Mouse (Mus musculus): ENCODE data around the gene Crisp2. TPM values are rescaled to one million over a fixed set of nuclear protein-coding genes. Genes with fewer than 3 reads are reported as not detected.

Gene Crisp2
- polyA plus RNA-seq, 2 experiments from 2014 or later: not detected

Other genes starting within 250 kb of the Crisp2 start
- not detected for gene Esp6, start 245.5 kb downstream of the Crisp2 start, polyA plus RNA-seq (2017; shearing (Covaris generic))
- gene Esp4, start 208.4 kb downstream of the Crisp2 start, polyA plus RNA-seq (2017; shearing (Covaris generic)): not detected
- gene Esp3, start 174.9 kb downstream of the Crisp2 start, polyA plus RNA-seq (2017; shearing (Covaris generic)): not detected
- gene Esp1, start 79.9 kb downstream of the Crisp2 start, polyA plus RNA-seq (2017; shearing (Covaris generic)): not detected
- gene Rhag, start 4.1 kb upstream of the Crisp2 start, polyA plus RNA-seq (2017; shearing (Covaris generic)): not detected
- 1 to 10 TPM in 1 of 2 experiments, under 1 TPM in 1; 0.30 to 1.2 TPM for gene 9130008F23Rik, start 73.6 kb upstream of the Crisp2 start, polyA plus RNA-seq (2017; shearing (Covaris generic))
- gene Glyatl3, start 107.3 kb upstream of the Crisp2 start, polyA plus RNA-seq (2017; shearing (Covaris generic)): not detected
- 10 to 100 TPM; 18.3 to 19.6 TPM for gene Mut, start 127.7 kb upstream of the Crisp2 start, polyA plus RNA-seq (2017; shearing (Covaris generic))
- gene Cenpq, start 128.0 kb upstream of the Crisp2 start, polyA plus RNA-seq (2017; shearing (Covaris generic)): 10 to 100 TPM; 34.2 to 35.1 TPM